Mouse (Mus musculus) CH12.LX (cell line): ENCODE results near the gene Sema3g. TPM values are rescaled to one million over a fixed set of nuclear protein-coding genes. Genes with fewer than 3 reads are reported as not detected.

Experiments used
- DNase-seq: peaks from one replicate; pipeline ENCODE4 v3.0.0-alpha.2; 2013; ENCODE audit errors: extremely low read depth
- H3K27ac ChIP-seq: 2 replicates; pipeline ENCODE4 v1.5.1; 2012; ENCODE audit warnings: low read depth, mild to moderate bottlenecking, control low read depth, moderate library complexity; ENCODE audit not compliant: insufficient read depth
- H3K27me3 ChIP-seq: replicated peaks from 2 replicates; pipeline ENCODE3; 2012; ENCODE audit warnings: inconsistent platforms
- H3K36me3 ChIP-seq, 2 experiments: replicated peaks in 1 of 2; 2 replicates each; pipeline versions ENCODE3 to v1.6.1; 2012; ENCODE audit warnings: inconsistent platforms in 1 of 2, low read length in 1 of 2, mild to moderate bottlenecking in 1 of 2, mixed read lengths in 1 of 2, moderate library complexity in 1 of 2; ENCODE audit not compliant: control insufficient read depth in 1 of 2, insufficient read depth in 1 of 2
- H3K4me1 ChIP-seq, 2 experiments: 2 replicates each; pipeline ENCODE4 v1.6.1; 2012; ENCODE audit warnings: inconsistent platforms in 1 of 2, moderate library complexity in 1 of 2; ENCODE audit not compliant: insufficient read depth in 2 of 2, control insufficient read depth in 1 of 2
- H3K4me2 ChIP-seq: 2 replicates; pipeline ENCODE4 v1.6.1; 2012; ENCODE audit warnings: low read depth, mild to moderate bottlenecking, control low read depth; ENCODE audit not compliant: poor library complexity, insufficient read depth, severe bottlenecking
- H3K4me3 ChIP-seq, 3 experiments: fragments of 150-350 bp in 1 of 3; sonication (generic) in 1 of 3; replicated peaks in 1 of 3; 2 replicates each; pipeline versions ENCODE3 to v1.5.1; 2011 to 2012; ENCODE audit warnings: low read depth in 2 of 3, low read length in 2 of 3, mild to moderate bottlenecking in 2 of 3, moderate library complexity in 2 of 3, control low read depth in 1 of 3, improper control_type of control experiment in 1 of 3, inconsistent platforms in 1 of 3, mixed read lengths in 1 of 3; ENCODE audit not compliant: poor library complexity in 1 of 3
- H3K79me2 ChIP-seq: replicated peaks from 2 replicates; pipeline ENCODE4 v1.6.1; 2012; ENCODE audit warnings: mild to moderate bottlenecking, moderate library complexity; ENCODE audit not compliant: control insufficient read depth, poor library complexity, insufficient read depth, severe bottlenecking; ENCODE audit errors: extremely low read depth
- H3K9ac ChIP-seq: 2 replicates; pipeline ENCODE4 v1.6.1; 2012; ENCODE audit warnings: low read depth, mild to moderate bottlenecking, control low read depth, moderate library complexity; ENCODE audit not compliant: insufficient read depth
- H3K9me3 ChIP-seq: replicated peaks from 2 replicates; pipeline ENCODE3; 2012; ENCODE audit warnings: low read length, inconsistent platforms, mixed read lengths
- BHLHE40 ChIP-seq: IDR thresholded peaks from 2 replicates; pipeline ENCODE4 v1.6.1; 2011; ENCODE audit warnings: mild to moderate bottlenecking, low read depth, low read length, improper control_type of control experiment
- CHD1 ChIP-seq: IDR thresholded peaks from 2 replicates; pipeline ENCODE4 v1.6.1; 2012; ENCODE audit warnings: low read depth, low read length, improper control_type of control experiment, inconsistent platforms
- CTCF ChIP-seq, 2 experiments: IDR thresholded peaks in 1 of 2; conservative IDR thresholded peaks in 1 of 2; 2 replicates each; pipeline ENCODE4 v1.5.1; 2011 to 2012; ENCODE audit warnings: low read depth in 2 of 2, low read length in 2 of 2, improper control_type of control experiment in 1 of 2, inconsistent platforms in 1 of 2, mild to moderate bottlenecking in 1 of 2, moderate library complexity in 1 of 2
- E2F4 ChIP-seq: IDR thresholded peaks from 2 replicates; pipeline ENCODE4 v1.6.1; 2011; ENCODE audit warnings: low read depth, low read length, improper control_type of control experiment; ENCODE audit not compliant: insufficient replicate concordance
- ELF1 ChIP-seq: IDR thresholded peaks from 2 replicates; pipeline ENCODE4 v1.6.1; 2014; ENCODE audit warnings: low read depth, mild to moderate bottlenecking, inconsistent platforms, low read length, improper control_type of control experiment
- GABPA ChIP-seq: IDR thresholded peaks from 2 replicates; pipeline ENCODE4 v1.6.1; 2012; ENCODE audit warnings: low read depth, low read length, improper control_type of control experiment, inconsistent platforms; ENCODE audit not compliant: insufficient replicate concordance
- HCFC1 ChIP-seq: IDR thresholded peaks from 2 replicates; pipeline ENCODE4 v1.6.1; 2012; ENCODE audit warnings: low read depth, mild to moderate bottlenecking, inconsistent platforms, low read length, improper control_type of control experiment
- IRF4 ChIP-seq: IDR thresholded peaks from 2 replicates; pipeline ENCODE4 v1.6.1; 2014; ENCODE audit warnings: low read depth, mild to moderate bottlenecking, inconsistent platforms, low read length, improper control_type of control experiment
- JUN ChIP-seq: IDR thresholded peaks from 2 replicates; pipeline ENCODE4 v1.6.1; 2011; ENCODE audit warnings: low read depth, mild to moderate bottlenecking, low read length, improper control_type of control experiment, moderate library complexity; ENCODE audit not compliant: insufficient read depth
- MAFK ChIP-seq: IDR thresholded peaks from 2 replicates; pipeline ENCODE4 v1.6.1; 2011; ENCODE audit warnings: low read length, improper control_type of control experiment; ENCODE audit not compliant: insufficient replicate concordance
- MAZ ChIP-seq: IDR thresholded peaks from 2 replicates; pipeline ENCODE4 v1.6.1; 2012; ENCODE audit warnings: low read depth, mild to moderate bottlenecking, inconsistent platforms, low read length, improper control_type of control experiment, moderate library complexity
- MXI1 ChIP-seq: IDR thresholded peaks from 2 replicates; pipeline ENCODE4 v1.6.1; 2011; ENCODE audit warnings: mild to moderate bottlenecking, low read depth, low read length, improper control_type of control experiment
- MYC ChIP-seq: IDR thresholded peaks from 2 replicates; pipeline ENCODE4 v1.6.1; 2011; ENCODE audit warnings: low read depth, mild to moderate bottlenecking, improper control_type of control experiment, low read length
- PAX5 ChIP-seq: IDR thresholded peaks from 2 replicates; pipeline ENCODE4 v1.6.1; 2012; ENCODE audit warnings: low read length, inconsistent platforms, mixed read lengths
- POLR2A ChIP-seq: IDR thresholded peaks from 2 replicates; pipeline ENCODE4 v1.6.1; 2011; ENCODE audit warnings: low read depth, mild to moderate bottlenecking, improper control_type of control experiment, low read length
- RCOR1 ChIP-seq: conservative IDR thresholded peaks from 2 replicates; pipeline ENCODE4 v1.6.1; 2012; ENCODE audit warnings: low read depth, mild to moderate bottlenecking, inconsistent platforms, low read length, improper control_type of control experiment
- SIN3A ChIP-seq: IDR thresholded peaks from 2 replicates; pipeline ENCODE4 v1.6.1; 2012; ENCODE audit warnings: low read length, improper control_type of control experiment, inconsistent platforms
- UBTF ChIP-seq: IDR thresholded peaks from 2 replicates; pipeline ENCODE4 v1.6.1; 2012; ENCODE audit warnings: low read depth, mild to moderate bottlenecking, inconsistent platforms, low read length, improper control_type of control experiment, moderate library complexity
- USF1 ChIP-seq: IDR thresholded peaks from 2 replicates; pipeline ENCODE4 v1.6.1; 2014; ENCODE audit warnings: low read depth, mild to moderate bottlenecking, inconsistent platforms, low read length, improper control_type of control experiment
- USF2 ChIP-seq: conservative IDR thresholded peaks from 2 replicates; pipeline ENCODE4 v1.6.1; 2011; ENCODE audit warnings: low read depth, low read length, improper control_type of control experiment
- ZC3H11A ChIP-seq: IDR thresholded peaks from 2 replicates; pipeline ENCODE4 v1.6.1; 2012; ENCODE audit warnings: low read depth, mild to moderate bottlenecking, inconsistent platforms, low read length, improper control_type of control experiment
- ZMIZ1 ChIP-seq: IDR thresholded peaks from 2 replicates; pipeline ENCODE4 v1.6.1; 2012; ENCODE audit warnings: low read depth, mild to moderate bottlenecking, inconsistent platforms, low read length, improper control_type of control experiment
- dilution Hi-C: fragments of 300-500 bp; cut with MboI; formaldehyde crosslinking; loops from 2 replicates; pipeline ENCODE4 v1.14.3; 2020; ENCODE audit warnings: low sequenced_read_pairs; ENCODE audit not compliant: extremely low pct_unique_long_range_greater_than_20kb, extremely low pct_ligation_motif_present
- in situ Hi-C: fragments of 300-500 bp; cut with MboI; formaldehyde crosslinking; loops from 3 replicates; pipeline ENCODE4 v1.14.3; 2019; ENCODE audit warnings: low sequenced_read_pairs, low pct_ligation_motif_present, low pct_unique_long_range_greater_than_20kb, mixed read lengths
- polyA plus RNA-seq: library from polyadenylated mRNA; unstranded; fragments of >175 nt; gene quantifications from 2 replicates; pipeline ENCODE4 v1.2.1, GENCODE M21; 2012; ENCODE audit warnings: low read depth; ENCODE audit not compliant: insufficient read length
- total RNA-seq, 2 experiments: library from RNA; depleted of rRNA; stranded (reverse); fragments of 300-350 nt in 1 of 2; fragments of >200 nt in 1 of 2; gene quantifications; 2 replicates each; pipeline ENCODE4 v1.2.3; 2012 to 2014

Sema3g gene
- total and polyA plus RNA-seq, 3 experiments: 0.36 to 1.1 (median 0.94) TPM

DNA sequence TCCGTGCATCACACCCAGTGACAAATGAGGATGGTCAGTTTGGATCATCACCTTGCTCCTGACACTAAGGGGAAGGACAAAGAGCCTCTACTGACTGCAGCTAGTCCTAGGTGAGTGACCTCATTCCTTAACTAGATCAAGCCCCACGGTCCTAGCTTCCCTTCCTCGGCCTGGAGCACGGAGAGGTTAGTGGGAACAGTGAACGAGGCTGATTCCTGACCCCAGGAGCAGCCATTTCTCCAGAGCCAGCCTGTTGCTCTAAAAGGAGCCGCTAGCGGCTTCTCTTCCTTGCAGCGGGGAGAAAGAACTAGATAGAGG, 12.5 kb upstream of the Sema3g start:
- peak overlapping the region; percentile 19 for H3K27ac ChIP-seq
- H3K9ac ChIP-seq: peak overlapping the region; percentile 93
- peak overlapping the region; percentile 95 for H3K4me2 ChIP-seq
- in situ Hi-C loops (no loop called here), dilution Hi-C loops (no loop called here)
- H3K79me2 ChIP-seq: peaks cover 29% of the 10 kb centered on the region
- peak overlapping the region; percentile 79 to 97 (median 88) for H3K4me3 ChIP-seq
- H3K9me3 ChIP-seq: no peaks in the 10 kb centered on the region
- DNase-seq: peak; percentile 24
- H3K4me1 ChIP-seq: peaks cover 7 to 24% of the 10 kb centered on the region in 2 experiments; a peak in 3 of 4 replicates
- TF ChIP-seq POLR2A (no peak), USF2 (no peak), MAFK (no peak)
- TF ChIP-seq, all 38 proteins: peak for 0
- peaks cover 30 to 45% of the 10 kb centered on the region in 2 experiments for H3K36me3 ChIP-seq
- H3K27me3 ChIP-seq: peaks cover 10% of the 10 kb centered on the region

DNA sequence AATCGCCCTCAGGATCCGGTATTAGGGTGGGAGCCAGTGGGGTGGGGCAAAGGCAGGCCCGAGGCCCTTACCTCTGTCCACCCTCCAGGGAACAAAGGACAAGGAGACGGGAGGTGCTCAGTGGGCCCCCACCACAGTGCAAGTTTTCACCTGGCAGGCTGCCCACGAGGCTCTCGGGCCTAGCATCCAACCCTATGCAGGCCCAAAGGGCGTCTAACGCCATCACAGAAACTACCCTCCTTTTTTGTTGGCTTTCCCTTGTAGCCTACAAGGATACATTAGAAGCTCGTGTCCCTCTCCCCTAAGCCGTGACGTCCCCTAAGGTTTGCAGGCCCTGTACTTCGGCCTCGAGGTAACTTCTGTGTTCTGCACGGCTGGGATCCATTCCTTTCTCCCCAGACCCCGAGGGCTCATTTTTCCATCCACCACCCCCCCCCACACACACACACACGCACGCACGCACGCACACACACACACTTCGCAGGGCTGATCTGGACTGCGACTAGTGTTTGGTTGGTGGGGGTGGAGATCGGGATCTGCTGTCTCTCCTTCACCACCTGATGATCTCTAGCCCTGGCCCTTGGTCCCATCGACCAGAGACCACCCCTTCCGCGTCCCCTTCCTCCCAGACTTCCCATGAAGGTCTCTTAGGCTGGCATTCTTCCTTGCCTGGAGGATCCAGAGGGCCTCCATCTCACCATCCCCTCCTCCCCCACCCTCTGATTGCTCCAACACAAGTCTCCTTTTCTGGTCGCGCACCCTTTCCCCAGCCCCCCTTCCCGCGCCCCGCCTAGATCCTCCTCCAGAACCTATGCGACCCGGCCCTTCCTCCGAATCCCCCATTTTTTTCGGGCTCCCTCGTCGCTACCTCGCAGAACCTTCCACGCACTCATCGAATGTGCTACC, 11.8 kb upstream of the Sema3g start:
- peak; percentile 39 for DNase-seq
- TF ChIP-seq GABPA (no peak), ZMIZ1 (0 out of 2 replicates have a peak, but pooled peaks have one; percentile 11), BHLHE40 (0 out of 2 replicates have a peak, but pooled peaks have one; percentile 35), HCFC1 (peak; percentile 23; the same call in 1 of the 2 replicates), SIN3A (0 out of 2 replicates have a peak, but pooled peaks have one; percentile 18), IRF4 (no peak)

DNA sequence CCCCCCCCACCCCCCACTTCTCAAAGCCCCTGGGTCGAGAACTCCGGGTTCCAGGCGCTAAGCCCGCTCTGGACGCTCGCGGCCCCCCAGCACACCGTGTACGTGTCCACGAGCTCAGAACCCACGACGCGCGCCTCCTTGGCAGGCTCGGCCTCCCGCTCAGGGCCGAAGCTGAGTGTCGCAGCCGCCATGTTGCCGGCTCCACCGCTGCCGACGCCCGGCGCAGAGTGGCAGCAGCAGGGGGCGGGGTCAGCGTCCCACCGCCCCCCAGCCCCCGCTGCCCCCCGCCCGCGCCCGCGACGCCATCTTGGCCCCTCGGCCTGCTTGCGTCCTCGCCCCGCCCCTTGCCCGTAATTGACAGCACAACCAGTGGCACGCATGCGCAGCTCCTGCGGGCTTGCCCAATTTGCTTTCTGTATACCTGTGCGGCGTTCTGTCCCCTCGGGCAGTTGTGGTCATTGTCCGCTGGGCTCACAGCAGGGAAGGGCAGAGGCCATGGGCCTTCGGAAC, 11.1 kb upstream of the Sema3g start:
- Histone ChIP-seq H3K4me3 (peak overlapping the region; percentile 79 to 97 (median 88)), H3K9me3 (no peaks in the 10 kb centered on the region), H3K4me1 (peaks cover 5 to 24% of the 10 kb centered on the region in 2 experiments; a peak in 3 of 4 replicates), H3K9ac (peak overlapping the region; percentile 93), H3K27ac (peak overlapping the region; percentile 21; the same call in 1 of the 2 replicates), H3K4me2 (peak overlapping the region; percentile 95), H3K27me3 (peaks cover 12% of the 10 kb centered on the region), H3K36me3 (peaks cover 21 to 33% of the 10 kb centered on the region in 2 experiments), H3K79me2 (peaks cover 29% of the 10 kb centered on the region)
- in situ Hi-C loops: no loop called here
- DNase-seq: peak; percentile 96
- dilution Hi-C loops: no loop called here
- no peak for TF ChIP-seq USF1
- TF ChIP-seq MAZ: no peak
- TF ChIP-seq ZC3H11A: no peak
- TF ChIP-seq ZMIZ1: peak; percentile 64; the same call in 1 of the 2 replicates
- TF ChIP-seq MYC: no peak
- no peak for TF ChIP-seq CHD1
- no peak for TF ChIP-seq ELF1
- no peak for TF ChIP-seq PAX5
- TF ChIP-seq MAFK: no peak
- no peak for TF ChIP-seq UBTF
- TF ChIP-seq E2F4: no peak
- TF ChIP-seq RCOR1: no peak
- 0 out of 2 replicates have a peak, but pooled peaks have one; percentile 7 for TF ChIP-seq BHLHE40
- no peak for TF ChIP-seq JUN
- no peak for TF ChIP-seq CTCF (conservative IDR thresholded peaks at IDR 0.05 in 1 of 2, IDR thresholded peaks at IDR 0.05 in 1 of 2; ENCODE audit: low read depth in 2 of 2, low read length in 2 of 2)
- peak; percentile 44; the same call in 1 of the 2 replicates for TF ChIP-seq MXI1
- peak; percentile 84 for TF ChIP-seq POLR2A
- no peak for TF ChIP-seq USF2

More for the DNA sequence above, 11.8 kb upstream of the Sema3g start:
- H3K9ac ChIP-seq: peak overlapping the region; percentile 93
- H3K4me3 ChIP-seq: peak overlapping the region; percentile 79 to 97 (median 88)
- dilution Hi-C loops: no loop called here
- H3K4me1 ChIP-seq: peaks cover 5 to 24% of the 10 kb centered on the region in 2 experiments; a peak in 3 of 4 replicates
- H3K27ac ChIP-seq: peak overlapping the region; percentile 21
- H3K36me3 ChIP-seq: peaks cover 25 to 39% of the 10 kb centered on the region in 2 experiments
- in situ Hi-C loops: no loop called here
- H3K27me3 ChIP-seq: peaks cover 12% of the 10 kb centered on the region
- peak overlapping the region; percentile 95 for H3K4me2 ChIP-seq
- peaks cover 29% of the 10 kb centered on the region for H3K79me2 ChIP-seq
- no peaks in the 10 kb centered on the region for H3K9me3 ChIP-seq
